In the genomic region with DNA sequence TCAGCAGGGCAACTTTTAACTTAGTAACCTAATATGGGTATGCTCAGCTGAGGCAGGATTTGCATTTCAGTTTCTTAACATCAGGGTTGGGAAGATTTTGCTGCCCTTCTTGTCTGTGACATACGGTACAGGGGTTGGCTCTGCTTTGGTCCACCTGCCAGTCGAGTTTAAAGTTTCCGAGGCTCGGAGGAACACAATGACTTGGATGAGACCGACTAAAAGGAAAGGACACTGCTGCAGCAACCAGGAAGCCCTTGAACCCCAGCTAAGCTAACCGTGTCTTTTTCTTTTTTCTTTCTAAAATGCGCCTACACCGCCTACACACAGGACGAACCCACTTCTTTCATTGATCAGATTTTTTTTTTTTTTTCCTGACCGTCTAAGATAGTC, we compare ENCODE assay signal across 8 mouse cellular contexts. TPM values are rescaled to one million over a fixed set of nuclear protein-coding genes. Genes with fewer than 3 reads are reported as not detected.
DNase-seq lines count a peak whose midpoint lies in the region; ATAC-seq and TF ChIP-seq lines count a peak whose summit lies in the region.

A gene (plus strand): TSS at position 166 of the 390 bp plus-strand sequence.

- peak; percentile 36; the same call in 1 of the 2 replicates for ATAC-seq in forebrain, embryonic 14.5 days

- intact Hi-C loops in heart, postnatal 14 days (cut with DNase I): loop anchor here (5.0 kb wide), 2 partner anchors 38 to 267 kb away; no protein-coding TSS in a partner anchor

- peak; percentile 40 for DNase-seq in adrenal gland, postnatal 14 days
- DNase-seq in forebrain, embryonic 14.5 days (ENCODE audit: low spot score): peak; percentile 69
- DNase-seq in heart, postnatal 14 days: peak; percentile 23 to 36
- DNase-seq in kidney, postnatal 4 days: peak; percentile 54 to 72
- peak; percentile 73 to 79 for DNase-seq in lung, adult 18-20 months
- DNase-seq in retina, embryonic 14.5 days (ENCODE audit: low spot score): peak; percentile 75
- no peak for DNase-seq in natural killer cell, adult 2 months (ENCODE audit: low spot score in 2 of 2)

- peaks cover 14% of the 10 kb centered on the region for H3K36me3 ChIP-seq in C2C12 (ENCODE audit: control insufficient read depth, insufficient read depth)
- H3K36me3 ChIP-seq in forebrain, embryonic 14.5 days (ENCODE audit: control insufficient read depth, insufficient read depth, low read length): no peaks in the 10 kb centered on the region

- peaks cover 44% of the 10 kb centered on the region for H3K79me3 ChIP-seq in C2C12 (ENCODE audit: low read depth)

- H3K4me2 ChIP-seq in forebrain, embryonic 14.5 days (ENCODE audit: low read length): peak within 1 kb of the TSS; percentile 80

- 0 out of 2 replicates have a peak, but pooled peaks cover 3% of the 10 kb centered on the region for H3K4me1 ChIP-seq in forebrain, embryonic 14.5 days (ENCODE audit: control insufficient read depth, insufficient read depth, low read length)

- TF ChIP-seq CTCF in C2C12 (IDR thresholded peaks at IDR 0.05; ENCODE audit: control insufficient read depth, insufficient read depth, insufficient read length): no peak

- WGBS in forebrain, embryonic 14.5 days: 0% methylated on average over 10 of the region's 10 CpGs

- no peaks in the 10 kb centered on the region for H3K27me3 ChIP-seq in C2C12 (ENCODE audit: control insufficient read depth, insufficient read depth, insufficient read length)
- no peaks in the 10 kb centered on the region for H3K27me3 ChIP-seq in forebrain, embryonic 14.5 days (replicated peaks; ENCODE audit: control insufficient read depth, insufficient read depth, low read length)

- peaks cover 52% of the 10 kb centered on the region for H3K79me2 ChIP-seq in C2C12 (ENCODE audit: control insufficient read depth, insufficient read depth)

- H3K9me3 ChIP-seq in forebrain, embryonic 14.5 days (replicated peaks; ENCODE audit: control insufficient read depth, low read length): no peaks in the 10 kb centered on the region

- H3K27ac ChIP-seq in forebrain, embryonic 14.5 days (ENCODE audit: low read depth, low read length): peak within 1 kb of the TSS; percentile 78

- peak within 1 kb of the TSS; percentile 98 for H3ac ChIP-seq in C2C12 (ENCODE audit: control insufficient read depth, insufficient read length, low read depth)

- peak within 1 kb of the TSS; percentile 72 for H3K4me3 ChIP-seq in C2C12 (ENCODE audit: insufficient read depth, poor library complexity, severe bottlenecking)
- peak within 1 kb of the TSS; percentile 63 for H3K4me3 ChIP-seq in forebrain, embryonic 14.5 days (ENCODE audit: low read depth, low read length)

- peak within 1 kb of the TSS; percentile 74 for H3K9ac ChIP-seq in forebrain, embryonic 14.5 days (ENCODE audit: low read length)

TF ChIP-seq in C2C12, 6 proteins besides CTCF, POLR2A, EP300 and RAD21:
- TF ChIP-seq FOSL1 (IDR thresholded peaks at IDR 0.05; ENCODE audit: insufficient read depth, low read length, poor library complexity, severe bottlenecking) (no peak), CEBPB (IDR thresholded peaks at IDR 0.05; ENCODE audit: low read depth) (no peak), USF1 (IDR thresholded peaks at IDR 0.05; ENCODE audit: low read depth) (peak; percentile 1), MAX (IDR thresholded peaks at IDR 0.05) (peak; percentile 32), MYOD1 (IDR thresholded peaks at IDR 0.05; ENCODE audit: control insufficient read depth, insufficient read length, low read depth) (peak; percentile 48), MYOG (IDR thresholded peaks at IDR 0.05; ENCODE audit: control insufficient read depth, extremely low read depth, insufficient read length) (no peak)

RNA-seq across cellular contexts. Expression of the gene that starts here (rescaled TPM):
- polyA plus RNA-seq in C2C12 (2012; fragmentation: generic; extraction: Trizol): 42.9 TPM
- 6.9 and 8.2 TPM in 2 replicates for total RNA-seq in adrenal gland, postnatal 14 days (2021)
- 5.0 and 5.7 TPM in 2 replicates for polyA plus RNA-seq in forebrain, embryonic 14.5 days (2014; fragmentation: Nextera tagmentation; extraction: Ambion mirVana)
- 1 to 10 TPM; 2.9 to 3.2 TPM for total RNA-seq in heart, postnatal 14 days (2021)

Comparison
In these comparisons a context has a peak if more than half of its experiments do, and no peak if none do; other contexts are left out.
1. DNase-seq: peak in adrenal gland, postnatal 14 days (single experiment), forebrain, embryonic 14.5 days (single experiment), heart, postnatal 14 days (2 of 2), kidney, postnatal 4 days (2 of 2), lung, adult 18-20 months (2 of 2) and retina, embryonic 14.5 days (single experiment); none in natural killer cell, adult 2 months (0 of 2).